Mouse (Mus musculus) embryo, embryonic 11 days (tissue): Measurements from ENCODE around the gene Ckm.

ENCODE experiments used
- DNase-seq: peaks from one replicate; pipeline ENCODE4 v3.0.0-alpha.2; 2015

Gene Ckm

DNA sequence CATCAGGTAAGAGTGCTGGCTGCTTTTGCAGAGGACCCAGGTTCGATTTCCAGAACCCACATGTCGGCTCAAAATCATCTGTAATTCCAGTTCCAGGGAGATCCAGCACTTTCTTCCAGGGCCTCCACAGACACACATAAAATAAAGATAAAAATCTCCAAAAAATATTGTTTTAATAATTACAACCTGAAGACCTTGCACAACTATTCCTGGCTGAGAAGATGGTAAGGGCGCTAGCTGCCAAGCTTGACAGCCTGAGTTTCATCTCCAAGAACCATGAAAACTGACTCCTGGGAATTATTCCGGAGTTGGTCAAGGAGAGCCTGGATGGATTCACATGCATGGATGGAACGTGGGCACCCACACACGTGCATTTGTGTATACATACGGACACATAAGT lies at the start of gene Ckm:
Gene Ckm, plus strand, starts transcription at position 301 of the 400 bp plus-strand sequence.
- no peak for DNase-seq

DNA sequence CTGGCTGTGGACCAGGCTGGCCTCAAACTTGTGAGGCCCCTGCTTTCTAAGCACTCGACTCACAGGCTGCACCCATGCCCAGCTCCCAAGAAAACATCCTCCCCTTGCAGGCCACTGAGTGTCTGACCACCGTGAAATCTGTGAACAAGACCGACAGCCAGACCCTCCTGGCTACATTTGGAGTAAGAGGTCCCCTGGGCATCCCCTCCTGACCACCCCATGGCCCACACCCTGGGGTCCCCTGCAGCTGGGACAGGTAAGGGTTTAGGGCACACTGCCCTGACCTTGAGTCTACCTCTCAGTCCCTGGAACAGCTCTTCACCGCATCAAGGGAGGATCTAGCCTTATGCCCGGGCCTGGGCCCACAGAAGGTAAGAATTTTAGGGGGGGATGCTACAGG lies 49.6 kb upstream of the Ckm start:
- DNase-seq: no peak

DNA sequence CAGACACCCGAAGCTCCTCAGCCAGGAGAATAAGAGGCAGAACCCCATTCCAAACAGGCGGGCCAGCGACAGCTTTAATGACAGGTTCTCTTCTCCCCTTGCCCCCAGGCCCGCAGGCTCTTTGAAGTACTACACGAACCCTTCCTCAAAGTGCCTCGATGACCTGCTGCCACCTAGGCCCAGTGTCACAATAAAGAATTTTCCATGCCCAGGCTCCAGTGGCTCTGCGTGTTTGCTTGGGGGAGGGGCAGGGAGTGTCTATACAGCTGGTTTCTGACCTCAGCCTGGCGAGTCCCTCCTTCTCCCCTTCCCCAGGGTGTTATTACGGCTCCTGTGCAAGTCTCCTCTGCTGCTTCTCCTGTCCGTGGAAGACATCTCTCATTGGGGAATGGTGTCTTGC lies 48.3 kb upstream of the Ckm start:
- no peak for DNase-seq

DNA sequence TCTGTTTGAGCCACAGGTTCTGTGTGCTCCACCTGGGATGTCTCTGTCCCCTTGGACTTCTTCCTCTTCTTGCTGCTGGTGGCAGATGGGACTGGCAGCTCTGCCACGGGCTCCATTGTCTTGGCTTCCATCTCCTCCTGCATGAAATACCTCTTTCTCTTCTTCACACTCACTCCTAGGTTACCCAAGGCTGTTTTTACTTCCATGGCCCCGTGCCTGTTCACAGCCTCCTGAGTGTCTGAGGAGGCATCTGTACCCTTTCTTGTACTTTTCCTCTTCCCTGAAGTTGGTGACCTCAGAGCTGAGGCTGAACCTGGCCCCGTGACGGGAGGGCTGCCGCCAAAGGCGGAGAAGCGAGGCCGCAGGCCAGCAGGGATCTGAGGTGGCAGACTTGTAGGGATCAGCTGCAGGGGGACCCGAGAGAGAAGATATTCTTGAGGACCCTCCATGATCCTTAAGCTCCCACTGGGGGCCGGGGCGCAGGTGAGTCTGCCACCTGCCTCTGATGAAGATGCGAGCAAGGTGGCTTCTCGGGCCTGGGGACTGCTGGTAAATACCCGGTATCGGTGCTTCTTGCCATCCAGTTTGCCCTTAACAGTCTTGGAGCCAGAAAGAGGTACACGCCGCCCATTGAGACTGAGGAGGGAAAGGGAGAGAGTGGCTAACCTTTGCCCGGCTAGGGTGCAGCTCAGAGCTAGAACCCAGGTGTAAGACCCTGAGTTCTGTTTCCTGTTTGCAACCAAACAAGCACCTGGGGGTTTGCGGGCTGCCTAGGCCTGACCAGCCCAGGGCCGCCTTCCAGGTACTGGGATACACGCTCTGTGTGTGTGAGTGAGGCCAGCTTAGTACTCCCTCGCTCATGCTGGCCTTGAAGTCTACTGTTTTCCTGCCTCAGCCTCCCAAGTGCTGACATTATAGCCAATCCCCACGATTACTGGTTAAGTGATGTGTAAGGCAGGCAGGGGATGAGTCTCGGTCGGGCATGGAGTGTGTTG lies 46.9 kb upstream of the Ckm start:
- DNase-seq: no peak

DNA sequence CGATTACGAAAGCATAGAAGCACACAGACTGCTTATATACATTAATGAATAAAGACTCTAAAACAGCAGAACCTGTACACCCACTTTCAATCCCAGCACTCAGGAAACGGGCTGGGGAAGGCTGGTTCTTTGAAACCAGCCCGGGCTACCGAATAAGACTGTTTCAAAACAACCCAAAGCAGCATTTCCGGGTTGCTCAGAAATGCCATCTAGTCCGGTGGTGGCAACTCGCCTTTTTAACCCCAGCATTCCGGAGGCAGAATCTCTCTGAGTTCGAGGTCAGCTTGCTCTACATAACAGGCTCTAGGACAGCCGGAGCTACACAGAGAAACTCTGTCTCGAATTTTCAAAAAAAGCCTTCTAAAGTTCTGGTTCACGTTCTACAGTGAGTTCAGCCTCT lies 45.9 kb upstream of the Ckm start:
- DNase-seq: no peak

DNA sequence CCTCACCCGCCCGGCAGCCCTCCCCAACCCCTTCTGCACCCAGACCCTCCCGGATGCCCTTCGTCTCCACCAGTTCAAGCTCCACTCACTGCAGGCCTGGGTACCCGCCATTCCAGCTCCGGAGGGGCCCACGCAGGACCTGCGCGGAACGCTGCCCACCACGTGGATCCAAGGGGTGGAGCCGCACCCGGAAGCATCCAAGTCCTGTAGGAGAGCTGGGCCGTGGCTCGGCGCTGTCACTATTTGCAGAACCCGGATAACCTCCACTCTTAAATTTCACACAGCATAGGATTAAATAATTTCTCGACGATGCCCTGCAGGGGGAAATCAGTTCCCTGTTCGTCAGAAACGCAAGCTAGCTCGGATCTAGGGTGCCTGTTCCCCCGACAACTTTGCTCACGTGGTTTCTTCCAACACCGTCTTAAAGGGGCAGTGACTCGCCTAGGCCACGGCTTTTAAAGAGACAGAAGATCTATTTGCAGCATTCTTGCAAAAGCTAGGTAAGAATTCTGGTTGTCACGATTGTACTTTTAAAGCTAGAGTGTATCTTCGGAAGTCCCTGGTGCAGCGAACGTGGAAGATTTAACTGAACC lies 45.2 kb upstream of the Ckm start, which contains the start of the genes Cd3eap and Ppp1r13l:
Gene Cd3eap, minus strand, starts transcription at position 185 of the 593 bp plus-strand sequence.
Gene Ppp1r13l, plus strand, starts transcription at position 451 of the 593 bp plus-strand sequence.
- DNase-seq: peak; percentile 91

DNA sequence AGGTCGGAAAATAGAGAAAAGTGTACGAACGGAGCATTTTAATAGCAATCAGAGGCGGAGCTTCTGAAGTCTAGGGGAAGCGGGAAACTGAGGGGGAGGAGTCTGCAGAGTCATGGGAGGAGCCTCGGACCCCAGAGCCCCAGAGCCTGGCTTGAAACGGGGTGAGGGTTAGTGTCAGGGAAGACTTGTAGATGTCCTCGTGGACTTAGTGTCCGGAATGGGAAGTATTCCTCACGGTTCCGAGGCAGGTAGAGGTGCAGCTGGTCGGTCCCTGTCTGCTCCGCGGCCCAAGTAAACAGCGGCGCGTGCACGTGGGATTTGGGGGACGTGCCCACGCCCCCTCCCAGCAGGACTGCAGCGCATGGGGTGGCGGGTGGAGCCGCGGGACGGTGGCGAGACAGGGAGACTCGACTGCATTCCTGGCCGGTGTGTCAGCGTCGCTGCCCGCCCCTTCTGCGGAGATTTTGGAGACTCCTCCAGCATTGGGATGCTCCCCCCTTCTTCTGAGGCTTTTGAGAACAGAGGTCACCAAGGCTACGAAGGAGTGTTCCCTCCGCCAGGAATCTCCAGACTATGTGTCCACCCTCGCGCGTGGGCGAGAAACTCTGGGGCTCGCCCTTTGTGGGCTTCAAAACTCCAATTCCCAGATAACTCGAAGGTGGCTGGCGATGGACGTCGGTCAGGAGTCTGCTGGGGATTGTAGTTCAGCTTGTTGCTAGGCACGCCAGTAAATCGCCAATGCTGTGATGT lies 44.5 kb upstream of the Ckm start:
- DNase-seq: peak; percentile 89

DNA sequence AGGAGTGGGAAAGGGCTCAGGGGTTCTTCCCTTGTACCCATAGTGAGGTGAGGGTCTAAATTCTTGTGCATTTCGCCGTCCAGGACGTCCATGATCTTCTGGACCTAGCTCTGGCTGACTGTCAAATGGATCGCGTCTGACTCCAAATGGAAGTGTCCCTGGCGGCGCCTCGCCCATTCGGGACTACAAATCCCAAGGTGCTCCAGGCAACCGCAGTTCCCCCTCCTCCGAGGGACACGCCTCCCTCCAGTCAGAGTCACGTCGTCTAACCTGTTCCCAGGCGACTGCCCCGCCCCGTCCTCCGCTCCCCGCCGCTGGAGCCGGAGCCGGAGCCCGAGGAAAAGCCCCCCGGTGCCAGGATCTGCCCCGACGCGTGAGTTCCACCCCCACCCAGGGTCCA lies 43.6 kb upstream of the Ckm start:
- peak; percentile 93 for DNase-seq

DNA sequence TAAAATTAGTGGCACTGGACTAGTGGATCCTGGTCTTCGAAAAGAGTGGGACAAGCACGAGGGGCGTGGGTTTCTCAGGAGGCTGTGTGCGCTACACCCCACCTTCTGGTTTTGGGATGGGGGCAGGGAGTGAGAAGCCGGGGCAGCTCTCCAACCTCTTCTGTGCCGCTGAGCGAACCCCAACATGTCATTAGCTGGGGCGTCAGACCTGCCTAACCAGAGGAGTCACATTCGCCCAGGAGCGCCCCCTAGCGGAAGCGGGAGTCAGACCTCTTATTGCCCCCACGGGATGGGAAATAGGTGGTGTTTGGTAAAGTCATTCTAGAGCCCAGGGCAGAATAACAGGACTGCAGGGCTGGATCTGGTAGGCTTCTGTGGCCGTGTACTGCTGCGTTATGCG lies 42.9 kb upstream of the Ckm start:
- peak; percentile 78 for DNase-seq

DNA sequence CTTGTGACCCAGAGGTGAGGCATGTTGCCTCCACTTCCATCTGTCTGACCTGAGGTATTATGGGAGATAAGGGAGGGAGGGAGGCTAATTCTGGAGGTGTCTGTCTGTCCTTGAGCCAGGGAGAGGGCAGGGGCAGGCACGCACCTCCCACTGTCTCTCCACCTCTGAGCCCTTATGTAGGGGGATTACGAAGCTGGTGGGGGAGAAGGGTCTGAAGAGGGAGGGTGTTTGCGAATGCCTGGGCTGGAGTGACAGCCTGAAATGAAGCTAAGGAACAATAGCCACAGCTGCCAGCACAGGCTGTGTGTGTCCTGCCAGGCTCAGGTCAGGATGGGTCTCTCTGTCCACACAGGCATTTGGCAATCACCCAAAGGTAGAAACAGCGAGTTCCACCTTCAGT lies 42.3 kb upstream of the Ckm start:
- DNase-seq: no peak

DNA sequence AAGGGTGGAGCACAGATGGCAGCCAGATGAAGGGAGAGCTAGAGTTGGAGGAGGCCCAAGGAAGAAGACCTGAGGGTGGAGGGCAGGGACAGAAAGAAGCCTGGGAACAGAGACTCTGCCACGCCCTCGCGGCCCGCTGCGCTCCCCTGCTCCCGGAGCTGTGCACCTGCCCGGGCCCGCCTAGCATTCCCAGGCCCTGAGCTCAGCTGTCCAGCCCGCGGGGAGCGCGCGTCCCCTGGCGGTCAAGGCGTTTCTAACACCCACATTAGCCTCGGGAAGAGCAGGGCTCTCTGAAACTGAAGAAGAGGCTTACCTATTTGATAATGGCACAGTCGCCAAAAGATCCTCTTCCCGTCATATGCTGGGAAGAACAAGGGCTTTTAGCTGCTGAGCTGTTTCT lies 40.7 kb upstream of the Ckm start:
- peak; percentile 78 for DNase-seq

DNA sequence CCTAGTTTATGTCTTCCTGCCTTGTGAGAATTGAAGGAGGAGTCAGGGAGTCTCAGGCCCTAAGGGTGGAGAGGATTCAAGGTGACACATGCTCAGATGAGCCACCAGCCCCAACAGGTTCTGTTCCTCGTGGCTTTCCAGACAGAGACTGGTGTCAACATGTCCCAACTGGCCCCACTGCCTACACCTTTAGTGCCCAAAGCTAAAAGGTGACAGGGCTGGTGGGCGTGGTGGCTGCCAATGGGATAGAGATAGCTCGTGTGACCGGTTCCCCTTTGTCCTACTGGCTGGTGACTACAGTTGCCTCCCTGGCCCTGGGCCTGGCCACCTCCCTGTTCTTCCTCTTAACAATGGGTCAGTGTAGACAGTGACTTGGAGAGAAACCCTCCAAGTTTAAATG lies 39.2 kb upstream of the Ckm start:
- no peak for DNase-seq

DNA sequence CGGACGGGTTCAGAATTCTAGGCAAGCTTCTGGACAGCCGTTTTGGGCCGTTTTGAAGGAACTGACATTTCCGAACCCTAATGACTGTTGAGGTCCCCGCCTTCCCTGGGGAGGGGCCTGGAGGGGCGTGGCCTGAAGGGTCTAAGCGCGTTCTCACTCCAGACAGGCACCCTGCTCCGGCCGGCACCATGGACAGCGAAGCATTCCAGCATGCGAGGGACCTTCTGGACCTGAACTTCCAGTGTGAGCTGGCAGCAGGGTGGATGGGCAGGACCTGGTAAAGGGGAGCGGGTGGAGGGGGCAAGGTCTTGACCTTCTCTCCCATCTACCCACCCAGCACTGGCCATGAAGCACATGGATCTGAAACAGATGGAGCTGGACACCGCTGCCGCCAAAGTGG lies 36.2 kb upstream of the Ckm start:
- peak; percentile 58 for DNase-seq

DNA sequence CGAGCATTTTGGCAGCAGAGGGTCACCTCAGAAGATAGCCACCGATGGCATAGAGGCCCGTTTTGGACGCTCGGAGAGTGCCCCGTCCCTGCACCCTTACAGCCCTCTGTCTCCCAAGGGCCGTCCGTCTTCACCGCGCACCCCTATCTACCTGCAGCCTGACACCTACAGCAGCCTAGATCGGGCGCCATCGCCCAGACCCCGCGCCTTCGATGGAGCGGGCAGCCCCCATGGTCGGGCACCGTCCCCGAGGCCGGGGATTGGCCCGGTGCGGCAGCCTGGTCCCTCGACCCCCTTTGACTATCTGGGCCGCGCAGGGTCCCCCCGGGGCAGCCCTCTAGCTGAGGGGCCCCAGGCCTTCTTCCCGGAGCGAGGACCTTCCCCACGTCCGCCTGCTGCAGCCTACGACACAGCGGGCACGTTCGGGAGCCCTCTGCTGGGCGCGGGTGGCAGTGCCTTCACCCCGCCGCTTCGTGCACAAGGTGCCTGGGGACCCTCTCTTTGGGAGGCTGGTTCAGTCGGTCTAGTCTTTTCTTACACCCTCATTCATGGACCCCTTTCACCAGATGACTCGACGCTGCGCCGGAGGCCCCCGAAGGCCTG lies 34.7 kb upstream of the Ckm start:
- peak; percentile 80 for DNase-seq

DNA sequence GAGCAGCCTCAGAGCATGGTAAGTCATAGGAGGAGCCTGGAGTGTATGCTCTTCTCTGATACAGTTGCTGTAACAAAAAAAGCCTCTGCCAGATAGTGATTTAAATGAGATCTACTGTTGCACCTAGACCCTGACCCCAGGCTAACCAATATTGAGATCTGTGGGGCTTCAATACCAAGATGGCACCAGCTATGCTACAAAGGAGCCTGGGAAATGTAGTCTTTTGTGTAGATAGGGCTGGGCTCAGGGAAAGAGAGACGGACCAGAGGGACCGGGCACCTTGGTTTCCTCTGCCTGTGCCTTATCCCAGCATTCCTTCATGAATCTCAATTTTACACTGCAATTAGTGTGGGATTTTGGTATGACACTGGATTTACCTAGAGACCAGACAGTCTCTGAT lies 31.2 kb upstream of the Ckm start:
- no peak for DNase-seq

DNA sequence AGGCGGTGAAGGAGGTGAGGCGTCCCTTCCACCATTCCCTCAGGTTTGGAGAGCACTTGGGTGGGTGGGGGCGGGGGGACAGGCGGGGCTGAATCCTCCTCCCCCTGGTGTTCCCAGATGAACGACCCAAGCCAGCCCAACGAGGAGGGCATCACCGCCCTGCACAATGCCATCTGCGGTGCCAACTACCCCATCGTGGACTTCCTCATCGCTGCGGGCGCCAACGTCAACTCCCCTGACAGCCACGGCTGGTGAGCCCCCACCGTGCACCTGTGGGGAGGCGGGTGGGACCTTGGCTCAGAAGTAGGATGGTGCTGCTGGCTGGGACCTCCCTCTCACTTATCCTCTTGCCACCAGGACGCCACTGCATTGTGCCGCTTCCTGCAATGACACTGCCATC lies 29.2 kb upstream of the Ckm start:
- no peak for DNase-seq

DNA sequence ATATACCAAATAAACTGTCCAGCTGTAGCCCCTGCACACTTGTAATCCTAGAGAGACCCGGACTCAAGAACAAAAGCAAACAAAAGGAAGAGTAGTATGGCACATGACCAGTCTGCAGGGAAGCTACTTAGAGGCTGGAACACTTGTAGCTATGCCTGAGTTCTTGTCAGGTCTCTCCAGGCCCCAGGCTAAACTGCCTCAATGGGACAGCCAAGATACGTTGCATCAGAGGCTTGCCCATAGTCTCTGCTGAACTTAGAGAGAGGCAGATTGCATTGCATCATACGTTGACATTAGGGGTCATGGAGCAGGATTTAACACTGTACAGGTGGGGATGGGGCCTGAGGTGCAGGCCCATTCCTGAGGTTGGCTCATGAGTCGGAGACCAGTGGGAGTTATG lies 28.6 kb upstream of the Ckm start:
- no peak for DNase-seq

DNA sequence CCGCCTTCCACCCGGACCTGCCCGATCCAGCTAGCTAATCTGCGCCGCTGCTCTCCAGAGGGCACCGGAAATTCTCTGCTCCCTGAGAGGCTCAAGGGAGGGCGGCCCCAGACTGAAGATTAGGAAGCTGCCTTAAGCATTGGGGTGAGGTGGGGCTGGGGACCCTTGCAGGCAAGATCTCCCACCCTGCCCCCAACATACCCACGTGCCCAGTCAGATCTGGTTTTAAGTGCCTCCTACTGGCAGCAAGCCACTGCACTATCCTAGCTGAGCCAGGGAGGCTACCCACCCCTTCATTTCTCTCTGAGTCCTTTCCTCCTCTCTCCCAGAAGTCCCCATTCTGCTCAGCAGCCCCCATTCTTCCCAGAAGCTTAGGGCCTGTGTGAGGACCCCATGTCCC lies 26.5 kb upstream of the Ckm start:
- no peak for DNase-seq

DNA sequence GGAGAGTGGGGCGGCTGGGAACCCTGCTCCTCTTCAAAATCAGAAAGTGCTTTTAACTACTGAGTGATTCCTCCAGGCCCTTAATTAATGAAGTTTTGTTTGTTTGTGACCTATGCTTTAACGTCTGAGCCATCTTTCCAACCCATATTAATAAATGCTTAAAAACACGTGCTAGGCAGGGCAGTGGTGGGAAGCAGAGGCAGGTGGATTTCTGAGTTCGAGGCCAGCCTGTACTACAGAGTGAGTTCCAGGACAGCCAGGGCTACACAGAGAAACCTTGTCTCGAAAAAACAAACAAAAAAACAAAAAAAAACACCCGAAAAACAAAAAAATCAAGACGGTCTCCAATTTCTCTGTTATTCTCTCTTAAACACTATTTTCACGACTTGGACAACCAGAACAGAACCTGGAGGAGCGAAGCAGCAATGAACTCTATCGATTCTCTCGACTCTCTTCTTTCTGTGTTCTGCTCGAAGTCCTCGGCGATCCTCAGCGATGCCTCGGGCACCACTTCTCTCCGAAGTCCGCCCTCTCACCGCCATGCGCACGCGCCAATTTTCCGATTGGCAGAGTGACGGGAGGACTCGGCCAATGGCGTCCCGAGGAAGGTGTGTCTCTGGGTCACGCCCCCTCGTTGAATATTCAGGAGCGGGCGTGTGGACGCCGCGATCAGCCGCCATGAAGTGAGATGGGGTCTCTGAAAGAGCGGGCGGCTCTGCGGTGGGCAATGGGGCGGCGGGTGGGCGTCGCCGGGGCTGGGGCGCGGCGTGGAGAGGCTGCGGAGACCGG lies 23.0 kb upstream of the Ckm start, which contains the start of gene Ercc2:
Gene Ercc2, plus strand, starts transcription at position 634 of the 789 bp plus-strand sequence.
- peak; percentile 100 for DNase-seq

DNA sequence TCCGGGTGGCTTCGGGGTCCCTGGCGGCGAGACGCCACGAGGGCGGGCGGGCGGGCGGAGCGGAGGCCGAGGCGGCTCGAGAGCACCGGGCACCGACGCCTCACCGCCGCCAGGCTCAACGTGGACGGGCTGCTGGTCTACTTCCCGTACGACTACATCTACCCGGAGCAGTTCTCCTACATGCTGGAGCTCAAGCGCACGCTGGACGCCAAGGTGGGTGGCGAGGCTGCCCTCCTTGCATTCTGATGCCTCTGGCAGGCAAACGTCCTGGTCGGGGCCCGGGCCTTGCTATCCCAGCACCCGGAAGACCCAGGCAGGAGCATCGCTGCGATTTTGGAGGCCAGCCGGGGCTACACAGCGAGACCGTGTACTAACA lies 22.4 kb upstream of the Ckm start:
- DNase-seq: no peak

DNA sequence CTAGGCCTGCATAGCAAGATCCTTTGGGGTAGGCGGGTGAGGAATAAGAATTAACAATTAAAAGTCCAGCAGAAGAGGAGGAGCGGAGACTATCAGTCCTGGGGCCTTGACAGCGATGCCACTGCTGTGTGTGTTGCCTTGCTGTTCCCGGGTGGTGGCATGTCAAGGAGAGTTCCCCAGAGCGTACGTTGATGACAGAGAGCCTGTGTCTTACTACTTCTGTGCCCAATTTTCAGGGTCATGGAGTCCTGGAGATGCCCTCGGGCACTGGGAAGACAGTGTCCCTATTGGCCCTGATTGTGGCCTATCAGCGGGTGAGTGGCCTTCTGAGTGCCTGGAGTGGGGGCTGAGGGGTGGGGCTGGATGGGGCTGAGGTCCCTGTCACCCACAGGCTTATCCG lies 20.9 kb upstream of the Ckm start:
- DNase-seq: no peak
